Mouse (Mus musculus) embryonic facial prominence, embryonic 14.5 days (tissue): Measurements from ENCODE around the gene St6galnac3. TPM values are rescaled to one million over a fixed set of nuclear protein-coding genes. Genes with fewer than 3 reads are reported as not detected.

Experiments
- ATAC-seq: fragments of 200-750 bp; cut with Nextera tagmentation; 2 replicates; pipeline ENCODE4 v1.8.0; 2017; ENCODE audit warnings: low read depth, moderate number of reproducible peaks, moderate TSS enrichment
- DNase-seq: peaks from one replicate; pipeline ENCODE4 v3.0.0-alpha.2; 2015; ENCODE audit warnings: low spot score
- H3K27ac ChIP-seq: fragments of 300-500 bp; sonication (generic); replicated peaks from 2 replicates; pipeline ENCODE4 v1.5.1; 2014; ENCODE audit warnings: low read depth, mild to moderate bottlenecking, low read length, moderate library complexity
- H3K27me3 ChIP-seq: fragments of 300-500 bp; sonication (generic); replicated peaks from 2 replicates; pipeline ENCODE4 v1.6.1; 2014; ENCODE audit warnings: low read length; ENCODE audit not compliant: control insufficient read depth, insufficient read depth
- H3K36me3 ChIP-seq: fragments of 300-500 bp; sonication (generic); 2 replicates; pipeline ENCODE4 v1.6.1; 2014; ENCODE audit warnings: low read length, mixed read lengths; ENCODE audit not compliant: control insufficient read depth, insufficient read depth
- H3K4me1 ChIP-seq: fragments of 300-500 bp; sonication (generic); 2 replicates; pipeline ENCODE4 v1.6.1; 2014; ENCODE audit warnings: antibody characterized with exemption, low read length; ENCODE audit not compliant: control insufficient read depth, insufficient read depth
- H3K4me2 ChIP-seq: fragments of 300-500 bp; sonication (generic); 2 replicates; pipeline ENCODE4 v1.6.1; 2014; ENCODE audit warnings: low read depth, mild to moderate bottlenecking, low read length, moderate library complexity, mixed read lengths
- H3K4me3 ChIP-seq: fragments of 300-500 bp; sonication (generic); 2 replicates; pipeline ENCODE4 v1.5.1; 2014; ENCODE audit warnings: low read depth, mild to moderate bottlenecking, low read length
- H3K9ac ChIP-seq: fragments of 300-500 bp; sonication (generic); 2 replicates; pipeline ENCODE4 v1.6.1; 2014; ENCODE audit warnings: low read depth, mild to moderate bottlenecking, low read length, moderate library complexity, mixed read lengths
- H3K9me3 ChIP-seq: fragments of 300-500 bp; sonication (generic); 2 replicates; pipeline ENCODE4 v1.6.1; 2016; ENCODE audit warnings: low read length; ENCODE audit not compliant: control insufficient read depth
- WGBS: fragments of 180-500 bp; shearing (Covaris S2); extraction: QIAGEN DNeasy Blood & Tissue Kit; methylation state at CpG from one replicate; pipeline ENCODE4 v1.1.7; 2014; 5-methylcytosine and 5-hydroxymethylcytosine counted together
- polyA plus RNA-seq: library from polyadenylated mRNA; unstranded; fragments of >200 nt; fragmentation: Nextera tagmentation; extraction: Ambion mirVana; gene quantifications from 2 replicates; pipeline ENCODE4 v1.2.1, GENCODE M21; 2014

Gene St6galnac3
- polyA plus RNA-seq, 1 experiment from 2014 or later, result 30.6 TPM

DNA sequence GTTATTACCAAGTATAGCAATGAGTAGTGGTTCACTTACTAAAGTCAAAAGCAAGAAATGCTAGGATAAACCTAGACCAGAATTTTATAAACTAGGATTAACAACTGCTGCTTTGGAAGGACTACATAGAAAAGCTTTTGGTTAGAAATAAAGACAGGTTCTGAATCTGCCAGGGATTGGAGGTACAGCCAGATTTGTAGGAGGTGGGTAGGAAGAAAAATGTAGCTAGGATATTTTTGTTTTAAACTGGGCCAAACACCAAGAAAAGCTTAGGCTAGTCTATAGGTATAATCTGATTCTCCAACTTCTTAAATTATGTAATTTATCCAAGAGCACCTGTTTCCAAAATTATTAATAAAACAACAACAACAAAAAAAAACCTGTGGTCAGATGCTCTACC lies 3.6 kb upstream of the St6galnac3 start:
- DNase-seq, result no peak
- Histone ChIP-seq H3K27ac (no peak overlapping the region), H3K9me3 (no peaks in the 10 kb centered on the region), H3K36me3 (no peaks in the 10 kb centered on the region), H3K9ac (no peak overlapping the region), H3K27me3 (no peaks in the 10 kb centered on the region), H3K4me2 (no peak overlapping the region), H3K4me3 (no peak overlapping the region), H3K4me1 (peaks cover 14% of the 10 kb centered on the region)
- ATAC-seq, result no peak

DNA sequence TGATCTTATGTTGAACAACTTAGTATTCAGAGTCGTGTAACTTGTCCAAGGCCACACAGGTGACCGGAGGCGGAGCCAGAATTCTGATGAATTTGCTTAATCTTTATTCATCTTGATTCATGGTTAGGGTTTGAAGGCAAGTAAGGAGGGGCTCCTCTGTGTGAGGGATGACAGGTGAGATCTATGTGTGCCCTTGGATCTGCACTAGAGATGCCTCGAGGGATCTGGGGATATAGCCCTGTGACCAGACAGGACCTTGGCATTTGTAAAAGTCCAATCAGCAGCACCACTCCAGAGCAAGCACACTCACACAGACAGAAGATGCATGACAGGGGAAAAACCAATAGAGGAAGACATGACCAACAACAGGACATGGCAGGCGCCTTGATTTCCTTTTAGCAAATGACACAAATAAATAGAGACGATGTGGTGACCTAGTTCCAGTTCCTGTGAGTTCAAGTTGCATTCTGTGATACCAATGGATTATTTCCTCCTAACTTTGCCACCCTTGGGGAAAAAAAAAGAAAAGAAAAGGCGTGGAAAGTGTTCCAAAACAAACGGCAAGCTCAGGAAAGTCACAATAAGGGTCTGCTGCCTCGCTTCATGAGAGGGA lies 1.4 kb downstream of the St6galnac3 start:
- Histone ChIP-seq H3K4me3 (peak overlapping the region; percentile 59), H3K4me2 (peak overlapping the region; percentile 83), H3K27me3 (no peaks in the 10 kb centered on the region), H3K9me3 (no peaks in the 10 kb centered on the region), H3K27ac (no peak overlapping the region), H3K9ac (peak overlapping the region; percentile 72), H3K4me1 (peaks cover 34% of the 10 kb centered on the region), H3K36me3 (no peaks in the 10 kb centered on the region)
- 66% methylated on average over 9 of the region's 9 CpGs for WGBS
- ATAC-seq (no peak), DNase-seq (no peak)

DNA sequence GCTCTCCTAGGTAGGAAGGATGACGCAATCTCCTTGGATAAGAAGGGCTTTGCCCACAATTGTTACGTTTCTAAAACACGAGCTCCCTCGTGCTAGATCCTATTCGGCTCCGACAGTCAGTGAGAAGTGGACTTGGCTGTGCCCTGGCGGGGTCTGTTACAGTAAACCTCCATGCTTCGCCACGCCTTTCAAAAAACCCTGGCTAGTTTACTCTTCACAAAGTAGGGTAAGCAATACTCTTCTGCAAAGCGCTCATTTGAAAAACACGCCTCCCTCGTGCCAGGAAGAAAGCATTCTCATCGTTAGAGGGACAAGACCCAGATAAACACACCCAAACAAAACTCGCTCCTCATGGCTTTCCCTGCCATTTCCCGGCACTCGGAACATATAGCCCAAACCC lies 3.4 kb downstream of the St6galnac3 start:
- no peak overlapping the region for H3K9ac ChIP-seq
- 79% methylated on average over 16 of the region's 16 CpGs for WGBS
- H3K4me2 ChIP-seq, result 0 out of 2 replicates have a peak overlapping the region, but pooled peaks have one; percentile 10
- no peaks in the 10 kb centered on the region for H3K36me3 ChIP-seq
- H3K27ac ChIP-seq, result no peak overlapping the region
- DNase-seq, result no peak
- no peaks in the 10 kb centered on the region for H3K9me3 ChIP-seq
- peaks cover 41% of the 10 kb centered on the region for H3K4me1 ChIP-seq
- no peak overlapping the region for H3K4me3 ChIP-seq
- H3K27me3 ChIP-seq, result no peaks in the 10 kb centered on the region
- no peak for ATAC-seq

DNA sequence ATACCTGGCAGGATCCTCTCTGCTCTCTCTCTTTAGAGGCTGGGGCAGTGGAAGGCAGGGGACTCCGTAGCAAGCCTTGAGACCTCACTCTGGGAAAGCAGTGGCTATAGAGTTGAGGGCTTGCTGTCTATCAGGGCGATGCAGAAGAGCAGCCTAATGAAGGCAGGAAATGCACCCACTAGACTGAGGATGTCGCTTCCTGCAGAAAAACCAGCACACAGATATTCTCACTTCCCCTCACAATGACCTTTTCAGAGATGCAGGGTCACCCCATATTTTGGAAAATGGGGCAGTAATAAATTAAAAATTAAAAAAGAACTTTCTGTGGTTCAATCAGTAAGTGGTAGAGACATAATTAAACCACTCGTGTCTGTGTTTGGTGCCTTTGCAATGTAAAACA lies 4.1 kb downstream of the St6galnac3 start:
- 0 out of 2 replicates have a peak overlapping the region, but pooled peaks have one; percentile 10 for H3K4me2 ChIP-seq
- 61% methylated on average over 4 of the region's 4 CpGs for WGBS

DNA sequence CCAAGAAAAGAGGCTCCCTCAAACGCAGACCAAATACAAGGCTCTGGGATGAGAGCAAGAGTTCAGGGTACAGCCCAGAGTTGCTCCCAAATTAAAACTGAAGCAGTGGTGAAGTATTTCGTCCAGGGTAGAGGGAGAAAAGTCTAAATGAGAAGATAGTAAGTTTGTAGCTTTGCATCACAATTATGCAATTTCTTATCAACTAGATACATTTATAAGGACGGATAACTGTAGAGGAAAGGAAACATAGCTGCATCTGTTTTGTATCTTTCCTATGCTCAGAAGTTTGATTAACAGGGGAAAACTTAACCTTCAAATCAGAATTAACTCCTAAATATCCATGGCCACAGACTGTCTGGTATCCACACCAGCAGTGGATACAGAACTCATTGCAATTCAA lies 4.7 kb downstream of the St6galnac3 start:
- H3K4me3 ChIP-seq, result no peak overlapping the region
- H3K4me1 ChIP-seq, result peaks cover 49% of the 10 kb centered on the region
- WGBS, result 30% methylated on average over 3 of the region's 3 CpGs
- H3K9me3 ChIP-seq, result no peaks in the 10 kb centered on the region
- peak overlapping the region; percentile 53 for H3K27ac ChIP-seq
- ATAC-seq (no peak), DNase-seq (no peak)
- no peak overlapping the region for H3K9ac ChIP-seq
- H3K27me3 ChIP-seq, result no peaks in the 10 kb centered on the region
- H3K4me2 ChIP-seq, result no peak overlapping the region
- H3K36me3 ChIP-seq, result no peaks in the 10 kb centered on the region

More for the DNA sequence above, 4.1 kb downstream of the St6galnac3 start:
- Histone ChIP-seq H3K36me3 (no peaks in the 10 kb centered on the region), H3K4me3 (no peak overlapping the region), H3K9ac (no peak overlapping the region), H3K27ac (no peak overlapping the region), H3K4me1 (peaks cover 42% of the 10 kb centered on the region), H3K27me3 (no peaks in the 10 kb centered on the region), H3K9me3 (no peaks in the 10 kb centered on the region)
- DNase-seq (no peak), ATAC-seq (no peak)

DNA sequence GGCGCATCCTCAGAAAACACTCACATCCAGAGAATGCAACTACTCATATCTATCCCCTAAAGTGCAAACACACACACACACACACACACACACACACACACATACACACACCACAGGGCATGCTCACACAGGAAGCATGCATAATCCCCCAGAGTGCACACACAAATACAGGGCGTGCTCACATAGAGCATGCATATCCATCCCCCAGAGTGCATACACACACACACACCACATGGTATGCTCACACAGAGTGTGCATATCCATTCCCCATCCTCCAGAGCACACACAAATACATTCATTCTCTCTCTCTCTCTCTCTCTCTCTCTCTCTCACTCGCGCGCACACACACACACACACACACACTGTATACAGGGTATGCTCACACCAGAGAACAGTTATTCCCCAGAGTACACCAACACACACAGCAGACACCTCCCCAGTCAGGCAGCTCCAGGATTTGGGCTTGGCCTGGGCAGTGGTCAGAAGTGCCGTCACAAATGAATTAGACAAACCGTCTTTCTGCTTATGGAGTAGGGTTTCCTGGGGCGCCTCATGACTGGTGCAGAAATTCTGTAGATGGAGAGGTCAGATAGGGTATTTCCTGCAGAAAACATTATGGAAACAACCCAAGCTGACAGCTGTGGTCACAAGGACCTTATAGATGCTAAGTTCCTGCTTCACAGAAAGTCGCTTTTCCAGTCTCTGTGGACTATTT lies 5.6 kb downstream of the St6galnac3 start:
- H3K27me3 ChIP-seq, result no peaks in the 10 kb centered on the region
- H3K9me3 ChIP-seq, result no peaks in the 10 kb centered on the region
- peak overlapping the region; percentile 53; the same call in 1 of the 2 replicates for H3K27ac ChIP-seq
- 0 out of 2 replicates have a peak overlapping the region, but pooled peaks have one; percentile 13 for H3K4me2 ChIP-seq
- H3K9ac ChIP-seq, result no peak overlapping the region
- H3K4me3 ChIP-seq, result no peak overlapping the region
- H3K36me3 ChIP-seq, result no peaks in the 10 kb centered on the region
- DNase-seq (peak; percentile 60), ATAC-seq (peak; percentile 76)
- peaks cover 53% of the 10 kb centered on the region for H3K4me1 ChIP-seq
- WGBS, result 43% methylated on average over 8 of the region's 9 CpGs

DNA sequence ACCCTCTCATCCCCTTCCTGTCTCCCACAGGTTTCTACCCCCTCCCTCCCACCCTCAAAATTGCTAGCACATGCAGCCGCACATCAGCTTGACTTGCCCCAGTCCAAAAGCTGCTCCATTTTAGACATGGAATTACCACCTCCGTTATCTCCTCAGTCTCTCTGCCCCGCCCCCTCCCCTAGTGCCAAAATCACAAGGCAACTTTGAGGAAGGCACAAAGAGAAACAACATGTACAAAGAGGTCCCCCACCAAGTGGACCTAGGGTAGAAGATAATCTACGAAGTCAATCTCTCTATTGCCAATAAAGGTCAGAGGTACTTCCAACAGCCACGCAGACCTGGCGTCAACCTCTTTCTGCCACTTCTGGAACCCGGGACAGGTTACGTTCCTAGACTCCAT lies 6.2 kb downstream of the St6galnac3 start:
- Histone ChIP-seq H3K4me2 (no peak overlapping the region), H3K27ac (no peak overlapping the region), H3K9ac (no peak overlapping the region), H3K4me3 (no peak overlapping the region), H3K36me3 (no peaks in the 10 kb centered on the region), H3K4me1 (peaks cover 46% of the 10 kb centered on the region), H3K27me3 (no peaks in the 10 kb centered on the region), H3K9me3 (peaks cover 5% of the 10 kb centered on the region)
- WGBS, result 33% methylated on average over 8 of the region's 8 CpGs
- ATAC-seq, result no peak
- DNase-seq, result no peak

DNA sequence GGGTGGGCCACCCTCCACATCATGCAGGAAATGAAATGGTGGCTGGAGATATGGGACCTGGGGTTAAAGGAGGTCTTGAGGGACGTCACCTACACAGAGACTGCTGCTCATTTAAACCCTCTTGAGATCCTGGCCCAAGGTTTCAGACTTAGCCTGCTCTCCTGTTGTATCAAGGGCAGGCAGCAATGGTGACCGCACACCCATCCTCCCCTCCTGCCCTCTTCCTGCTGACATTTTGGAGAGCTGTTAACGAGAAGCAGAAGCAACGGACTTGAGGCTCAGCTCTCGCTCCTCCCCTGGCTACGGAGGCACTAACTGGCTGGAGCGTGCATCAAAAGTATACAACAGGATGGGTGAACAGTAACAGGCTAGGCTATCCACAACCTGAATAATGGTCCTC lies 7.2 kb downstream of the St6galnac3 start:
- no peak for ATAC-seq
- H3K9me3 ChIP-seq, result peaks cover 6% of the 10 kb centered on the region
- H3K4me3 ChIP-seq, result no peak overlapping the region
- H3K9ac ChIP-seq, result no peak overlapping the region
- H3K27me3 ChIP-seq, result no peaks in the 10 kb centered on the region
- no peak overlapping the region for H3K27ac ChIP-seq
- peaks cover 40% of the 10 kb centered on the region for H3K4me1 ChIP-seq
- H3K4me2 ChIP-seq, result no peak overlapping the region
- DNase-seq, result no peak
- 50% methylated on average over 7 of the region's 7 CpGs for WGBS
- no peaks in the 10 kb centered on the region for H3K36me3 ChIP-seq

DNA sequence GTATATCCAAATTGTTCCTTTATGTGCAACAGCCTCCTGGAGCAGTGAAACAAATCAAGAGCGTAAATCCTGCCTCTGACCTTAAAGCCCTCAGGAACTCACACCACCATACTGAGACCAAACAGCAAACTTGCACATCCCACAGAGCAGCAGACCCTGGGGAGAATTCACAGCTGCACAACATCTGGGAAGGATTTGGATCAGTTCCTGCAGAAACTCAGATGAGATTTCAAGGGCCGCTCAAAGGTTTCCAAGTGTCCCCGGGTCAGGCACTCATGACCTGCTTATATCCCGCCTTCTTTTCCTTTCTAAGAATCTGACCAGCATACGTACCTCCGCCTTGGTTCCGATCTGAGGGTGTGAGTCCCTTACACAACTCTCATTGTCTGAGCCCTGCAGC lies 9.3 kb downstream of the St6galnac3 start:
- no peak overlapping the region for H3K9ac ChIP-seq
- H3K36me3 ChIP-seq, result no peaks in the 10 kb centered on the region
- 0 out of 2 replicates have a peak overlapping the region, but pooled peaks have one; percentile 4 for H3K4me2 ChIP-seq
- no peaks in the 10 kb centered on the region for H3K27me3 ChIP-seq
- DNase-seq (no peak), ATAC-seq (no peak)
- peaks cover 6% of the 10 kb centered on the region for H3K9me3 ChIP-seq
- 34% methylated on average over 7 of the region's 7 CpGs for WGBS
- no peak overlapping the region for H3K4me3 ChIP-seq
- peaks cover 35% of the 10 kb centered on the region for H3K4me1 ChIP-seq
- H3K27ac ChIP-seq, result no peak overlapping the region
